Mouse (Mus musculus) forebrain, embryonic 11.5 days (tissue): ENCODE measurements around the gene Fndc3b. TPM values are rescaled to one million over a fixed set of nuclear protein-coding genes. Genes with fewer than 3 reads are reported as not detected.

Experiments
- ATAC-seq: fragments of 200-750 bp; cut with Nextera tagmentation; replicated peaks from 2 replicates; pipeline ENCODE4 v1.8.0; 2017; ENCODE audit warnings: moderate TSS enrichment; ENCODE audit not compliant: low FRiP score
- DNase-seq: peaks from one replicate; pipeline ENCODE4 v3.0.0-alpha.2; 2017; ENCODE audit warnings: low spot score
- H3K27ac ChIP-seq: fragments of 300-500 bp; sonication (generic); 2 replicates; pipeline ENCODE4 v1.5.1; 2014; ENCODE audit warnings: low read depth, low read length
- H3K27me3 ChIP-seq: fragments of 300-500 bp; sonication (generic); 2 replicates; pipeline ENCODE4 v1.6.1; 2014; ENCODE audit warnings: mild to moderate bottlenecking, low read length, mixed read lengths; ENCODE audit not compliant: control insufficient read depth, insufficient read depth
- H3K36me3 ChIP-seq: fragments of 300-500 bp; sonication (generic); 2 replicates; pipeline ENCODE4 v1.6.1; 2014; ENCODE audit warnings: mild to moderate bottlenecking, low read length, moderate library complexity, mixed read lengths; ENCODE audit not compliant: control insufficient read depth, insufficient read depth
- H3K4me1 ChIP-seq: fragments of 300-500 bp; sonication (generic); replicated peaks from 2 replicates; pipeline ENCODE4 v1.6.1; 2014; ENCODE audit warnings: low read length, mixed read lengths; ENCODE audit not compliant: control insufficient read depth, insufficient read depth
- H3K4me2 ChIP-seq: fragments of 300-500 bp; sonication (generic); 2 replicates; pipeline ENCODE4 v1.6.1; 2014; ENCODE audit warnings: low read depth, mild to moderate bottlenecking, low read length, moderate library complexity, mixed read lengths; ENCODE audit not compliant: severe bottlenecking
- H3K4me3 ChIP-seq: fragments of 300-500 bp; sonication (generic); 2 replicates; pipeline ENCODE4 v1.5.1; 2014; ENCODE audit warnings: low read depth, low read length
- H3K9ac ChIP-seq: fragments of 300-500 bp; sonication (generic); 2 replicates; pipeline ENCODE4 v1.6.1; 2014; ENCODE audit warnings: low read length
- H3K9me3 ChIP-seq: fragments of 300-500 bp; sonication (generic); 2 replicates; pipeline ENCODE4 v1.6.1; 2016; ENCODE audit warnings: low read length, mixed read lengths; ENCODE audit not compliant: control insufficient read depth
- WGBS: fragments of 180-500 bp; shearing (Covaris S2); extraction: QIAGEN DNeasy Blood & Tissue Kit; methylation state at CpG from one replicate; pipeline ENCODE4 v1.1.7; 2014; 5-methylcytosine and 5-hydroxymethylcytosine counted together
- polyA plus RNA-seq: library from polyadenylated mRNA; unstranded; fragments of >200 nt; fragmentation: Nextera tagmentation; extraction: Ambion mirVana; gene quantifications from 2 replicates; pipeline ENCODE4 v1.2.1, GENCODE M21; 2014

The Fndc3b gene
- polyA plus RNA-seq, 1 experiment from 2014 or later, result 11.3 TPM

GRCm38 (mm10) chr3:27491821-27492220, 219.3 kb downstream of the Fndc3b start:
- Histone ChIP-seq H3K36me3 (no peaks in the 10 kb centered on the region; the same call in 1 of the 2 replicates), H3K4me1 (no peaks in the 10 kb centered on the region), H3K9me3 (no peaks in the 10 kb centered on the region), H3K27me3 (no peaks in the 10 kb centered on the region), H3K4me2 (no peak overlapping the region), H3K4me3 (no peak overlapping the region), H3K27ac (no peak overlapping the region), H3K9ac (no peak overlapping the region)
- no peak for DNase-seq
- ATAC-seq, result no peak
- 93% methylated on average over 6 of the region's 6 CpGs for WGBS

- Histone ChIP-seq H3K27me3 (no peaks in the 10 kb centered on the region), H3K9me3 (no peaks in the 10 kb centered on the region), H3K4me1 (no peaks in the 10 kb centered on the region), H3K27ac (no peak overlapping the region), H3K4me2 (no peak overlapping the region), H3K36me3 (no peaks in the 10 kb centered on the region; the same call in 1 of the 2 replicates), H3K9ac (no peak overlapping the region), H3K4me3 (no peak overlapping the region)
- DNase-seq (no peak), ATAC-seq (no peak)
- 94% methylated on average over 8 of the region's 8 CpGs for WGBS
Observed at GRCm38 (mm10) chr3:27491367-27491766, 219.7 kb downstream of the Fndc3b start.

DNA sequence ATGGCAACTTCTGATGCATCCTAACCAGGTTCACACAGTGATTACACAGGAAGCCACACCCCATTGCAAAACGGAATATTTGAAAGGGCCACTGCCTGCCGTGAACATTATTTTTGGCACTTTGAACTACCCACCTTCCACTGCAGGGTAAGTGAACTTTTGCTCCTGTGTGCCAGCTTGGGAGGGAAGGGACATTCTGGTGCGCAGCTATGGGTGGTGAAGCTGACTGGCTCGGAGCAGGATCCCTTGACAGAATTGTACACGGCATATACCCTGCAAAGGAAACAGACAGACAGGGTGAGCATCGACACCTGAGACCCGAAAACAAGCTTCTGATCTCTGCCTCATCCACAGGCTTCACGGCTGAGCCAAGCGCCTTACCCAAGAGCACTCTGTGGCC, 220.2 kb downstream of the Fndc3b start:
- no peak for ATAC-seq
- Histone ChIP-seq H3K27me3 (no peaks in the 10 kb centered on the region), H3K4me3 (no peak overlapping the region), H3K27ac (no peak overlapping the region), H3K4me1 (no peaks in the 10 kb centered on the region), H3K4me2 (no peak overlapping the region), H3K9me3 (no peaks in the 10 kb centered on the region), H3K36me3 (no peaks in the 10 kb centered on the region; the same call in 1 of the 2 replicates), H3K9ac (no peak overlapping the region)
- no peak for DNase-seq
- WGBS, result 88% methylated on average over 9 of the region's 9 CpGs

DNA sequence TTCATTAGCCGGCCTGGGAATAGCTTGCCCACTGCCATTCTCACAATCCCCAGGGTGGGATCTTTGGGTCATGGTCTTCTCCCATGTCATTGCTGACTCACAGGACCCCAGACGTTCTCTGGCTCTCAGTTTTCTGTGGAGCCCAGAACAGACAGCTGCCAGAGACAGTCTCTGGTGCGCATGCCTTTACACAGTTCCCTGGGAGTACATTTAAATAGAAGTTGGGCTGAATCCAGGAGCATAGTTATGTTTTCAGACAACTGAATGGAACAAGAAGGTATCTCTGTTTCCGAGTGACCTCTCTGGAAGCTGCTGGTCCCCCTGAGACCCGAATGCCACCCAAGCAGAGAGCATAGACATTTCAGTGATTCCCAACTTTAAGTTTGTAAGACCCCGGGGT, 221.6 kb downstream of the Fndc3b start:
- no peak for DNase-seq
- Histone ChIP-seq H3K27ac (no peak overlapping the region), H3K36me3 (no peaks in the 10 kb centered on the region; the same call in 1 of the 2 replicates), H3K4me2 (no peak overlapping the region), H3K9ac (no peak overlapping the region), H3K27me3 (no peaks in the 10 kb centered on the region), H3K4me1 (no peaks in the 10 kb centered on the region), H3K9me3 (no peaks in the 10 kb centered on the region), H3K4me3 (no peak overlapping the region)
- ATAC-seq, result no peak
- 85% methylated on average over 6 of the region's 6 CpGs for WGBS

DNA sequence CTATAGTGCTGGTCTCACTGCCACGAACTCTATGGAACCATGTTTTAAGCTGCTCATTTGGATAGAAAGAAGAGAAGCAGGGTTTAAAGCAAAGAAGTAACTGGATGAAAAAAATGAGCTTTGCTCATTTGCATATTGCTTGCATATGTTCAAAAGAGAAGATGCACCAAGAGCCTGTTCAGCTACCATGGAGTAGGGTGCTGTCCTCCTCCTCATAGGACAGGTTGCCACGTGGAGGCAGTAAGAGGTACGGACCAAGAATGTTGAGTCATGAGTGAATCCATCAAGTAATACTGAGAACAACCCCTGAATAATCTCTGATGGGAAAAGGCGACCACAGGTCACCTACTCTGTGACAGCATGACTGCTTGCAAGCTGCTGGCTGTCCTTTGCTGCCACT, 226.0 kb downstream of the Fndc3b start:
- DNase-seq (no peak), ATAC-seq (no peak)
- WGBS, result 92% methylated on average over 4 of the region's 4 CpGs
- Histone ChIP-seq H3K27ac (no peak overlapping the region), H3K27me3 (no peaks in the 10 kb centered on the region), H3K9ac (no peak overlapping the region), H3K4me1 (no peaks in the 10 kb centered on the region), H3K4me2 (no peak overlapping the region), H3K4me3 (no peak overlapping the region), H3K9me3 (no peaks in the 10 kb centered on the region), H3K36me3 (no peaks in the 10 kb centered on the region)

DNA sequence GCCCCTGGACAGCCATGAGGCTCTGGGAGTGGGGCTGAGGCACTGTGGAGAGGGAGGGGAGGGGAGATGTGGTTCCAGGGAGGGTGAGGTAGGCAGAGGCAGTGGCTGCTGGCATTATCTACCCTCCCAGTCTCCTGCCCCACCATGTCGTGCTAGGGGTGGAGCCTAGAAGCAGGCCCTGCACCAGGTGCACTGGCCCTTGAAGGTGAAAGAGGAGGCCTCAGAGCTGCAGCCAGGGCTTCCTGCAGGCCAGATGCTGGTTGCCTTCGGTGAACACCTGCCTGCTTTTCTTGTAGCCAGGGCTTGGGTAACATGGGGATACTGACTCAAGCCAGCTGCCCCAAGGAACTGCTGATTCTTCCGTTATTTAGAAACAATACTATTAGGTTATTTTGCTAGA, 226.4 kb downstream of the Fndc3b start:
- H3K4me3 ChIP-seq, result no peak overlapping the region
- 73% methylated on average over 3 of the region's 3 CpGs for WGBS
- DNase-seq (no peak), ATAC-seq (no peak)
- H3K9ac ChIP-seq, result no peak overlapping the region
- no peaks in the 10 kb centered on the region for H3K27me3 ChIP-seq
- no peak overlapping the region for H3K4me2 ChIP-seq
- no peaks in the 10 kb centered on the region for H3K4me1 ChIP-seq
- H3K9me3 ChIP-seq, result no peaks in the 10 kb centered on the region
- H3K36me3 ChIP-seq, result no peaks in the 10 kb centered on the region
- no peak overlapping the region for H3K27ac ChIP-seq

DNA sequence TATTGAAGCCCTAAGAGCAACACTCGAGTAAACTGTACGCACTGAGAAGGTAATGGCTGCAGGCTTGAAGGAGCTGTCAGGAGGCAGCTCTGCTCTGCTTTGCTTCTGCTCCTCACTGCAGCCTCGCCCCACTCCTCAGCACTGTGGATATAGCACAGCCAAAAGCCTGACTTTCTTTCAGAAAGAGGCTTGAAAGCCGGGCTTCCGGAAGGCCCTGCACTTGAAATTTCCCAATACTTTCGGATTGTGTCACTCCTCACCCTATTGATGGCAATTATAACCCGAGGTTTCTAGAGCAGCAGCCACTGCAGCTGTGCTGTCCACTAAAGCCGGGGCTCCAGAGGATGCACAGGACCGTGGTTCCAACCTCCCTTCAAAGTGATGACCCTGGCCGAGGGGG, 227.3 kb downstream of the Fndc3b start:
- DNase-seq, result no peak
- no peak overlapping the region for H3K9ac ChIP-seq
- H3K36me3 ChIP-seq, result no peaks in the 10 kb centered on the region
- no peaks in the 10 kb centered on the region for H3K4me1 ChIP-seq
- H3K27me3 ChIP-seq, result no peaks in the 10 kb centered on the region
- H3K4me2 ChIP-seq, result no peak overlapping the region
- no peak overlapping the region for H3K4me3 ChIP-seq
- WGBS, result 88% methylated on average over 10 of the region's 10 CpGs
- ATAC-seq, result no peak
- H3K9me3 ChIP-seq, result no peaks in the 10 kb centered on the region
- H3K27ac ChIP-seq, result no peak overlapping the region

DNA sequence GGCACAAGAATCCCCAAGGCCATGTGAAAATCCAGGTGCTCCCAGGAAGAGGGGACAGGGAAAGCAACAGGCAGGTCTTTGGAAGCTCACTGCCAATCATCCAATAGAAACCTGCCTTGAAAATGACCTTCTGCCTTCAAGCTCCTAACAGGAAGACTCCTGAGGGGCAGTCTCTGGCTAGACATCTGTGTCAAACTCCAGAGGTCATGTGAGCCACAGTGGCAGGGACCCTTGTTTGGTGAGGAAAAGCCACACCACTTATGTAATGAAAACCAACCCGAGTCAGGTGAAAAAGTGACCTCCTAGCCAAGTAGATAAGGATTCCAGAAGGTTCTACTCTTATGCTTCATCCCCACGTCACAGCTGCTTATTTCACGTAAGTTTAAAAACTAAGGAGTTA, 227.8 kb downstream of the Fndc3b start:
- Histone ChIP-seq H3K4me3 (no peak overlapping the region), H3K4me2 (no peak overlapping the region), H3K27ac (no peak overlapping the region), H3K9ac (no peak overlapping the region), H3K36me3 (no peaks in the 10 kb centered on the region), H3K4me1 (no peaks in the 10 kb centered on the region), H3K27me3 (no peaks in the 10 kb centered on the region), H3K9me3 (no peaks in the 10 kb centered on the region)
- WGBS, result 87% methylated on average over 3 of the region's 3 CpGs
- ATAC-seq (no peak), DNase-seq (no peak)

GRCm38 (mm10) chr3:27481738-27482137, 229.4 kb downstream of the Fndc3b start:
- ATAC-seq, result no peak
- 92% methylated on average over 5 of the region's 5 CpGs for WGBS
- Histone ChIP-seq H3K4me3 (no peak overlapping the region), H3K27ac (no peak overlapping the region), H3K4me1 (no peaks in the 10 kb centered on the region), H3K9me3 (no peaks in the 10 kb centered on the region), H3K4me2 (no peak overlapping the region), H3K9ac (no peak overlapping the region), H3K36me3 (no peaks in the 10 kb centered on the region), H3K27me3 (no peaks in the 10 kb centered on the region)
- DNase-seq, result no peak
